Mouse (Mus musculus): Measurements from ENCODE around the gene Slc37a1. TPM values are rescaled to one million over a fixed set of nuclear protein-coding genes. Genes with fewer than 3 reads are reported as not detected.

Gene Slc37a1
- polyA plus RNA-seq, 1 experiment, result 9.3 TPM

GRCm38 (mm10) chr17:31400294-31400693 is 113.7 kb downstream of the Slc37a1 start:
- Histone ChIP-seq H3K4me3 (ENCODE audit: insufficient read depth, low read length) (no peak overlapping the region), H3K4me1 (ENCODE audit: control insufficient read depth, insufficient read depth, low read length) (peaks cover 5% of the 10 kb centered on the region), H3K27ac (ENCODE audit: insufficient read depth, low read length) (no peak overlapping the region; the same call in 1 of the 2 replicates)
- no peak for TF ChIP-seq POLR2A (IDR thresholded peaks at IDR 0.05; ENCODE audit: extremely low read depth, insufficient read depth, low read length)
- no peak for TF ChIP-seq CTCF (IDR thresholded peaks at IDR 0.05; ENCODE audit: extremely low read depth, insufficient read depth, low read length)

Other genes with a start within 250 kb of the Slc37a1 start
- 27.8 and 29.8 TPM in 2 replicates for gene Abcg1, start 229.1 kb upstream of the Slc37a1 start, polyA plus RNA-seq (2012; rRNA removed)
- not detected in 2 replicates for gene Tff3, start 157.1 kb upstream of the Slc37a1 start, polyA plus RNA-seq (2012; rRNA removed)
- not detected in 2 replicates for gene Tff2, start 142.5 kb upstream of the Slc37a1 start, polyA plus RNA-seq (2012; rRNA removed)
- not detected in 2 replicates for gene Tff1, start 121.5 kb upstream of the Slc37a1 start, polyA plus RNA-seq (2012; rRNA removed)
- gene Tmprss3, start 87.8 kb upstream of the Slc37a1 start, polyA plus RNA-seq (2012; rRNA removed), result 0.06 and 0.10 TPM in 2 replicates
- 0.11 TPM in 1 of 2 replicates, not detected in the other for gene Ubash3a, start 78.9 kb upstream of the Slc37a1 start, polyA plus RNA-seq (2012; rRNA removed)
- gene Rsph1, start 9.4 kb upstream of the Slc37a1 start, polyA plus RNA-seq (2012; rRNA removed), result 2.6 and 3.6 TPM in 2 replicates
- gene Pde9a, start 99.4 kb downstream of the Slc37a1 start, polyA plus RNA-seq (2012; rRNA removed), result 26.7 and 26.9 TPM in 2 replicates
- gene Wdr4, start 233.2 kb downstream of the Slc37a1 start, polyA plus RNA-seq (2012; rRNA removed), result 24.4 and 26.6 TPM in 2 replicates
- gene Ndufv3, start 233.3 kb downstream of the Slc37a1 start, polyA plus RNA-seq (2012; rRNA removed), result 325 and 346 TPM in 2 replicates

All from cortical plate, adult 2 months (tissue).